Mouse (Mus musculus): ENCODE results near the gene Utrn.

- TF ChIP-seq CTCF (IDR thresholded peaks at IDR 0.05; ENCODE audit: extremely low read depth, insufficient read depth, low read length) (no peak), POLR2A (IDR thresholded peaks at IDR 0.05; ENCODE audit: extremely low read depth, insufficient read depth, low read length) (no peak)
Observed at GRCm38 (mm10) chr10:12848322-12849108, 20.6 kb downstream of the Utrn start.

Measured in cortical plate, adult 2 months (tissue).